Mouse (Mus musculus) CH12.LX (cell line): Measurements from ENCODE around the gene Wfdc6b.
"Not testable (repeated sequence)": the region's sequence is repeated elsewhere in the genome, so short reads cannot be mapped to it uniquely, and the experiment has no call there.

Experiments
- CTCF ChIP-seq, 2 experiments: IDR thresholded peaks in 1 of 2; conservative IDR thresholded peaks in 1 of 2; 2 replicates each; pipeline ENCODE4 v1.5.1; 2011 to 2012; ENCODE audit warnings: low read depth in 2 of 2, low read length in 2 of 2, improper control_type of control experiment in 1 of 2, inconsistent platforms in 1 of 2, mild to moderate bottlenecking in 1 of 2, moderate library complexity in 1 of 2
- ETS1 ChIP-seq: conservative IDR thresholded peaks from 2 replicates; pipeline ENCODE4 v1.6.1; 2012; ENCODE audit warnings: low read depth, mild to moderate bottlenecking, inconsistent platforms, low read length, improper control_type of control experiment, moderate library complexity
- GABPA ChIP-seq: IDR thresholded peaks from 2 replicates; pipeline ENCODE4 v1.6.1; 2012; ENCODE audit warnings: low read depth, low read length, improper control_type of control experiment, inconsistent platforms; ENCODE audit not compliant: insufficient replicate concordance
- HCFC1 ChIP-seq: IDR thresholded peaks from 2 replicates; pipeline ENCODE4 v1.6.1; 2012; ENCODE audit warnings: low read depth, mild to moderate bottlenecking, inconsistent platforms, low read length, improper control_type of control experiment
- KAT2A ChIP-seq: IDR thresholded peaks from 2 replicates; pipeline ENCODE4 v1.6.1; 2012; ENCODE audit warnings: low read length, improper control_type of control experiment, inconsistent platforms; ENCODE audit not compliant: insufficient replicate concordance
- MAZ ChIP-seq: IDR thresholded peaks from 2 replicates; pipeline ENCODE4 v1.6.1; 2012; ENCODE audit warnings: low read depth, mild to moderate bottlenecking, inconsistent platforms, low read length, improper control_type of control experiment, moderate library complexity
- POLR2A ChIP-seq: IDR thresholded peaks from 2 replicates; pipeline ENCODE4 v1.6.1; 2011; ENCODE audit warnings: low read depth, mild to moderate bottlenecking, improper control_type of control experiment, low read length
- RAD21 ChIP-seq: IDR thresholded peaks from 2 replicates; pipeline ENCODE4 v1.6.1; 2011; ENCODE audit warnings: low read depth, mild to moderate bottlenecking, low read length, improper control_type of control experiment, moderate library complexity
- UBTF ChIP-seq: IDR thresholded peaks from 2 replicates; pipeline ENCODE4 v1.6.1; 2012; ENCODE audit warnings: low read depth, mild to moderate bottlenecking, inconsistent platforms, low read length, improper control_type of control experiment, moderate library complexity
- USF1 ChIP-seq: IDR thresholded peaks from 2 replicates; pipeline ENCODE4 v1.6.1; 2014; ENCODE audit warnings: low read depth, mild to moderate bottlenecking, inconsistent platforms, low read length, improper control_type of control experiment
- ZC3H11A ChIP-seq: IDR thresholded peaks from 2 replicates; pipeline ENCODE4 v1.6.1; 2012; ENCODE audit warnings: low read depth, mild to moderate bottlenecking, inconsistent platforms, low read length, improper control_type of control experiment
- ZKSCAN1 ChIP-seq: IDR thresholded peaks from 2 replicates; pipeline ENCODE4 v1.6.1; 2012; ENCODE audit warnings: low read depth, inconsistent platforms, low read length, improper control_type of control experiment, borderline replicate concordance

DNA sequence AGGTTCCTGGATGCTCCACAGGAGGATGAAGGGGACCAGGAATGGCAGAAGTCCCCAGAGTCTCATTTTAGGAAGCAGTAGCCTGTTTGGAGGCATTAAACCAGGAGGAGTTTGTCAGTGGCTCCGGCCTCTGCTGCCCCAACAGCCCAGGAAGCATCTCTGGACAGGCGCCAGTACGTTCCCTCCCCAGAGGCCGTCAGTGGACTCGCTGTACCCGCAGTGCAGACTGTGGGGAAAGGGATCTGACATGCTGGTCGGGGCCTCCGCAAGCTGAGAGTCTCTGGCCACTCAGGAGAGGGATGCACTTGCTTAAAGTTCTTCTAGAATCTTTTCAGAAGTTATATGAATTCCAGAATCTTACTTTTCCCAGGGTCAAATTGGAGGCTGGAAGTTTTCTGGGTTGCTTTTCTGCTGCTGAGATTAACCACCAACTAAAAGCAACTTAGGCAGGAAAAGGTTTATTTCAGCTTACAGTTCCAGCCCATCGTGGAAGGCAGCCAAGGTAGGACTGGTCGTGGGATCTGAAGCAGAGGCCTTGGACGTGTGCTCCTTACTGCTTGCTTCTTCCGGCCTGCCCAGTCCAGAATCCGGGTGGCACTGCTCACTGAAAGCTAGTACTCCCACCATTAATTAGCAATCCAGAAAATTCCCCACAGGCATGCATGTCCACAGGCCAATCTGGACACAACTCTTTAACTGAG is 28.1 kb upstream of the Wfdc6b start, which contains the start of gene Wfdc6a:
- not testable (repeated sequence) for TF ChIP-seq CTCF (conservative IDR thresholded peaks at IDR 0.05 in 1 of 2, IDR thresholded peaks at IDR 0.05 in 1 of 2; ENCODE audit: low read depth in 2 of 2, low read length in 2 of 2); RAD21; UBTF; POLR2A; HCFC1; ZC3H11A; USF1; MAZ; ZKSCAN1; ETS1; GABPA; KAT2A
